Mouse (Mus musculus) limb, embryonic 15.5 days (tissue): ENCODE results near the gene Gnas. TPM values are rescaled to one million over a fixed set of nuclear protein-coding genes. Genes with fewer than 3 reads are reported as not detected.

Source experiments
- ATAC-seq: fragments of 200-750 bp; cut with Nextera tagmentation; 2 replicates; pipeline ENCODE4 v1.8.0; 2017; ENCODE audit warnings: low read depth, moderate TSS enrichment; ENCODE audit not compliant: insufficient number of reproducible peaks, low FRiP score, low TSS enrichment
- H3K27ac ChIP-seq: fragments of 300-500 bp; sonication (generic); 2 replicates; pipeline ENCODE4 v1.5.1; 2015; ENCODE audit warnings: moderate library complexity, mild to moderate bottlenecking, inconsistent platforms
- H3K27me3 ChIP-seq: fragments of 300-500 bp; sonication (generic); 2 replicates; pipeline ENCODE4 v1.6.1; 2015; ENCODE audit warnings: inconsistent platforms
- H3K36me3 ChIP-seq: fragments of 300-500 bp; sonication (generic); 2 replicates; pipeline ENCODE4 v1.6.1; 2015; ENCODE audit warnings: inconsistent platforms
- H3K4me1 ChIP-seq: fragments of 300-500 bp; sonication (generic); 2 replicates; pipeline ENCODE4 v1.6.1; 2015; ENCODE audit warnings: inconsistent platforms
- H3K4me2 ChIP-seq: fragments of 300-500 bp; sonication (generic); 2 replicates; pipeline ENCODE4 v1.6.1; 2015; ENCODE audit warnings: mild to moderate bottlenecking, inconsistent platforms
- H3K4me3 ChIP-seq: fragments of 300-500 bp; sonication (generic); 2 replicates; pipeline ENCODE4 v1.5.1; 2015; ENCODE audit warnings: mild to moderate bottlenecking, inconsistent platforms
- H3K9ac ChIP-seq: fragments of 300-500 bp; sonication (generic); 2 replicates; pipeline ENCODE4 v1.6.1; 2015; ENCODE audit warnings: inconsistent platforms
- H3K9me3 ChIP-seq: fragments of 300-500 bp; sonication (generic); 2 replicates; pipeline ENCODE4 v1.6.1; 2016; ENCODE audit warnings: inconsistent platforms
- WGBS: fragments of 180-500 bp; shearing (Covaris S2); methylation state at CpG from one replicate; pipeline ENCODE4 v1.1.7; 2015; 5-methylcytosine and 5-hydroxymethylcytosine counted together
- polyA plus RNA-seq: library from polyadenylated mRNA; unstranded; fragments of >200 nt; fragmentation: Nextera tagmentation; extraction: Ambion mirVana; gene quantifications from 2 replicates; pipeline ENCODE4 v1.2.1, GENCODE M21; 2015

Gnas gene
- polyA plus RNA-seq, 1 experiment from 2014 or later, result 2,166 TPM

- peak overlapping the region; percentile 69 for H3K4me2 ChIP-seq
- peak overlapping the region; percentile 100 for H3K9ac ChIP-seq
- peaks cover 25% of the 10 kb centered on the region for H3K36me3 ChIP-seq
- peak overlapping the region; percentile 99 for H3K27ac ChIP-seq
- no peaks in the 10 kb centered on the region for H3K27me3 ChIP-seq
- ATAC-seq, result peak; percentile 31; the same call in 1 of the 2 replicates
- H3K9me3 ChIP-seq, result no peaks in the 10 kb centered on the region
- WGBS, result 1% methylated on average over 47 of the region's 48 CpGs
- peaks cover 52% of the 10 kb centered on the region for H3K4me1 ChIP-seq
- H3K4me3 ChIP-seq, result peak overlapping the region; percentile 94
Measured at GRCm38 (mm10) chr2:174330616-174331191, 46.6 kb downstream of the Gnas start.

DNA sequence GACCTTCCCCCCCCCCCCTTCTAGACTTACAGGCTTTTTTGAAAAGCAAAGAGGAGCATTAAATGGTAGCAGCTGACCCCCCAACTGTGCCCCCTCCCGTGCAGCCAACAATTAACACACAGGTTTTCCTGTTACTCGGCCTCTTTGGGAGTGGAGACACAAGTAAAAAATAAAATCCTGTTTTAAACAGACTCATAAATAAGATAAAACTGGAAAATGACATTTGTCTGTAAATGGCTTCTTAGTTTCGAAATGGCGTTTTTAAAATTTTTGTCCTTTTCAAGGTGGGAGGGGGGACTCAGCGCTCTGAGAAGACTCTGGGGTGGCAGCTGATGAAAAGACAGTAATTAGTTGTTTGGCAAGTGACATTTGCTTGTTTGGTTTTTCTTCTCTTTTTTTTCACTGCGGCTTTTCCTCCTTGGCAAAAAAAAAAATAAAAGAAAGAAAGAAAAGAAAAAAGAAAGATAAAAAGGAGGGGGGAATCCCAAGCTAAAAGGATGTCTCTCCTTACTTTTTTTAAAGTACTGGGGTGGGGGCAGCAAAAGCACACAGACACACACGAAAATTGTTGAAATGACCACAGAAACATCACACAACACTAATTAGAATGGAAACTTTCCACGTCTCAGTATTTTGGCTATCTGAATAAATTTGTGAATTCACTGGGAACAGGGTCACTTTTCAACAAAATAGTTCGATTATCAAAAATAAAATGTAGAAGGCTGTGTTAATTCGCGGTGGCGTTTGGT, 47.3 kb downstream of the Gnas start:
- H3K27ac ChIP-seq, result peak overlapping the region; percentile 99
- peaks cover 26% of the 10 kb centered on the region for H3K36me3 ChIP-seq
- H3K9ac ChIP-seq, result peak overlapping the region; percentile 100
- peak overlapping the region; percentile 94 for H3K4me3 ChIP-seq
- no peaks in the 10 kb centered on the region for H3K27me3 ChIP-seq
- H3K4me1 ChIP-seq, result peaks cover 58% of the 10 kb centered on the region
- H3K4me2 ChIP-seq, result peak overlapping the region; percentile 69
- no peaks in the 10 kb centered on the region for H3K9me3 ChIP-seq
- no peak for ATAC-seq
- 18% methylated on average over 12 of the region's 12 CpGs for WGBS

GRCm38 (mm10) chr2:174333239-174333890, 49.2 kb downstream of the Gnas start:
- Histone ChIP-seq H3K27ac (peak overlapping the region; percentile 57; the same call in 1 of the 2 replicates), H3K27me3 (no peaks in the 10 kb centered on the region), H3K36me3 (peaks cover 19% of the 10 kb centered on the region; the same call in 1 of the 2 replicates), H3K9me3 (no peaks in the 10 kb centered on the region), H3K4me1 (peaks cover 67% of the 10 kb centered on the region), H3K4me2 (peak overlapping the region; percentile 69), H3K9ac (no peak overlapping the region), H3K4me3 (peak overlapping the region; percentile 94)
- WGBS, result 48% methylated on average over 7 of the region's 7 CpGs
- no peak for ATAC-seq

DNA sequence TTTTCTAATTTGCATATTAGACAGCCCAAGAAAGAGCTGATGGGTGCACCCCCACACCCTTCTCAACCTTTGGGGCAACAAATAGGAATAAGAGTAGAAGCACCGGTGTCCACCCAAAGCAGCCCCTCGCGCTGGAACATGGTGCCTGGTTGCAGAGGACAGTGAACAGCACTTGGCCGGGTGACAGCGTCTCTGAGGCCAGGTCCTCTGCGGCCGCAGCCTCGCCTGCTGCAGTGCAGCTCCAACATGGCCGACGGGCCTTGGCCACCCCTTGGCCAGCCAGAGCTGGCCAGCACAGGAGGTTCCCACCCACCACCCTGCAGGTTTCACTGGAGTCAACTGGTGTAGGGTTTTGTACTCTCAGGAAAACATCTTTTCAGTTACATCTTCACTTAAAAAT, 50.3 kb downstream of the Gnas start:
- no peak for ATAC-seq
- Histone ChIP-seq H3K36me3 (peaks cover 16% of the 10 kb centered on the region), H3K9ac (no peak overlapping the region), H3K9me3 (no peaks in the 10 kb centered on the region), H3K4me2 (peak overlapping the region; percentile 69), H3K4me1 (peaks cover 67% of the 10 kb centered on the region), H3K27me3 (no peaks in the 10 kb centered on the region), H3K27ac (no peak overlapping the region), H3K4me3 (0 out of 2 replicates have a peak overlapping the region, but pooled peaks have one; percentile 7)
- WGBS, result 73% methylated on average over 10 of the region's 10 CpGs

DNA sequence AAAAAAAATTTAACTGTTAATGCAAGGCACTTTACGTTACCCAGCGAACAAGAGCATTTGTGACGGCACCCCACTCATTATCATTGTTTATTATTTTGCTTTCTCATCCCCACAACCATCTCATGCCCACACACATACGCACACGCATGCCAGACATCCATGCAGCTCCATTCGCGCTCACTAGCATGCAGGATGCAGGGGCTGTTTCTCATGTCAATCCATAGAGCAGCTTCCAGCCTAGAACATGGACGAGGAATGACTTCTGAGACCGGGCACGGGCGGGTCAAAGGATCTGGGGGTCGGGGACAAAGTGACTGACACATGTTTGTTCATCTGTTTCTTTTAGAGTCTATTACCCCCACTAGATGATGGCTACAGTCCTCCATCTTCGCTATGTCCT, 53.2 kb downstream of the Gnas start:
- Histone ChIP-seq H3K4me3 (no peak overlapping the region), H3K27ac (peak overlapping the region; percentile 52; the same call in 1 of the 2 replicates), H3K4me2 (no peak overlapping the region), H3K4me1 (peaks cover 86% of the 10 kb centered on the region), H3K9ac (no peak overlapping the region), H3K9me3 (no peaks in the 10 kb centered on the region), H3K36me3 (peaks cover 31% of the 10 kb centered on the region), H3K27me3 (no peaks in the 10 kb centered on the region)
- ATAC-seq, result no peak
- 82% methylated on average over 13 of the region's 13 CpGs for WGBS

- H3K36me3 ChIP-seq, result peaks cover 44% of the 10 kb centered on the region
- no peaks in the 10 kb centered on the region for H3K9me3 ChIP-seq
- peaks cover 87% of the 10 kb centered on the region for H3K4me1 ChIP-seq
- H3K4me3 ChIP-seq, result no peak overlapping the region
- H3K27me3 ChIP-seq, result no peaks in the 10 kb centered on the region
- 0 out of 2 replicates have a peak, but pooled peaks have one; percentile 15 for ATAC-seq
- H3K4me2 ChIP-seq, result no peak overlapping the region
- no peak overlapping the region for H3K9ac ChIP-seq
- 94% methylated on average over 1 of the region's 1 CpGs for WGBS
- H3K27ac ChIP-seq, result no peak overlapping the region
Measured at GRCm38 (mm10) chr2:174339701-174340100, 55.6 kb downstream of the Gnas start.

DNA sequence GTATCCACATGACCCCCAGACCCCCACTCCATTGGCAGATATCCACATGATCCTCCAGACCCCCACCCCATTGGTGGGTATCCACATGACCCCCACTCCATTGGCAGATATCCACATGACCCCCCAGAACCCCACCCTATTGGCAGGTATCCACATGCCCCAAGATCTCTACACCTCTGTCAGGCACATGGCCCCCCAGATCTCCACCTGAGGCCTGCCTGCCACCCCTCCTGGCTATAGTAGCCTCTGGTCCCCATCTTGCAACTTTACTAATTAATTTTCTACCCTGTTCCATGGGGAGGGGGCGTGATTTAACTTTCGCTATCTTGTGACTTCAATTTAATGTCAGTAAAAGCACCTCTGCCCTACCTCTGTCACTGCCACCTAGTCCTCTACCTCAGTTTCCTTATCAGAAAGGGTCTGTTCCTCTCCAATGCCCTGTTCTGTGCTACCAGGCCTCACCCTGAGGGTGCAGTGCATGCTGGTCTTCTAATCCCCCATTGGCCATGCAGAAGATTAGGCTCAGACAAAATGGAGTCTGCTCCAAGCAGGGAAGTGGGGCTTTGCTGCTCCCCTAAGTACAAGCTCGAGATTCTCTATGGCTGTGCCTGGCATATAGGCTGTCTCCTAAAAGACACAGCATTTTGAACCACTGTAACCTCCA, 56.2 kb downstream of the Gnas start:
- Histone ChIP-seq H3K4me3 (no peak overlapping the region), H3K4me1 (peaks cover 83% of the 10 kb centered on the region), H3K4me2 (no peak overlapping the region), H3K9ac (no peak overlapping the region), H3K36me3 (peaks cover 51% of the 10 kb centered on the region), H3K9me3 (no peaks in the 10 kb centered on the region), H3K27me3 (no peaks in the 10 kb centered on the region), H3K27ac (peak overlapping the region; percentile 43)
- no peak for ATAC-seq
- WGBS, result 87% methylated on average over 3 of the region's 3 CpGs

GRCm38 (mm10) chr2:174340893-174341580, 56.9 kb downstream of the Gnas start:
- no peak for ATAC-seq
- Histone ChIP-seq H3K4me1 (peaks cover 77% of the 10 kb centered on the region), H3K4me3 (no peak overlapping the region), H3K9me3 (no peaks in the 10 kb centered on the region), H3K4me2 (no peak overlapping the region), H3K36me3 (peaks cover 58% of the 10 kb centered on the region), H3K9ac (no peak overlapping the region), H3K27me3 (no peaks in the 10 kb centered on the region), H3K27ac (peak overlapping the region; percentile 43; the same call in 1 of the 2 replicates)
- WGBS, result 82% methylated on average over 4 of the region's 4 CpGs

DNA sequence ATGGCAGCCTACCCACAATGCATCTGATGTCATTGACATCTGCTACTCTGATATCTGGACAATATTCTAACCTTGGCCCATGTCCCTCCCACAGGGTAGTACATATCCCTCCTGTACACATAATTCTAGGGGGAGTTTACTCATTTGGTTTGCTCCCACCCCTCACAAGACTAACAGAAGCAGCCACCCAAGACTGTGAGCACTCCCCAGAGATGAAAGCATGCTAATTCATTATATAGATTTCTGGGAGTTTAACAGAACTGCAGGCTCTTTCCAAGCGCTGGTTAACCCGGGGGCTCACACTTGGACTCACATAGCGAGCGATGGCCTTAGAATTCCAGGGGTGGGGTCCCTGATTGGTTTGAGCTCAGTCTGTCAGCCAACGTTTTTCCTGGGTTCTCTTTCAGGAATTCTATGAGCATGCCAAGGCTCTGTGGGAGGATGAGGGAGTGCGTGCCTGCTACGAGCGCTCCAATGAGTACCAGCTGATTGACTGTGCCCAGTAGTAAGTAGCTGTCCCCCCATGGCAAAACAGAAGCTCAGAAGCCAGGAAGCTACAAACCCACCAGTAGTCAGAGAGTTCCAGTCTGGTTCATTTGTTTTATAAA, 58.8 kb downstream of the Gnas start:
- Histone ChIP-seq H3K27me3 (no peaks in the 10 kb centered on the region), H3K4me1 (peaks cover 62% of the 10 kb centered on the region), H3K9ac (no peak overlapping the region), H3K4me3 (no peak overlapping the region), H3K27ac (peak overlapping the region; percentile 71), H3K9me3 (no peaks in the 10 kb centered on the region), H3K4me2 (no peak overlapping the region), H3K36me3 (peaks cover 66% of the 10 kb centered on the region)
- 44% methylated on average over 8 of the region's 8 CpGs for WGBS
- ATAC-seq, result no peak

- no peak overlapping the region for H3K9ac ChIP-seq
- ATAC-seq, result no peak
- H3K36me3 ChIP-seq, result peaks cover 66% of the 10 kb centered on the region
Measured at GRCm38 (mm10) chr2:174343566-174343965, 59.4 kb downstream of the Gnas start.

More at GRCm38 (mm10) chr2:174343566-174343965, 59.4 kb downstream of the Gnas start:
- H3K4me1 ChIP-seq, result peaks cover 57% of the 10 kb centered on the region
- no peaks in the 10 kb centered on the region for H3K9me3 ChIP-seq
- H3K4me3 ChIP-seq, result no peak overlapping the region
- 19% methylated on average over 1 of the region's 1 CpGs for WGBS
- H3K4me2 ChIP-seq, result 0 out of 2 replicates have a peak overlapping the region, but pooled peaks have one; percentile 24
- H3K27ac ChIP-seq, result peak overlapping the region; percentile 71
- no peaks in the 10 kb centered on the region for H3K27me3 ChIP-seq
